Mouse (Mus musculus) induced T-regulatory cell, adult 2 months (primary cell): ENCODE data around the gene Prss38.

Experiments used
- DNase-seq: peaks from one replicate; pipeline ENCODE4 v3.0.0-alpha.2; 2012; ENCODE audit warnings: low read depth

Gene Prss38

DNA sequence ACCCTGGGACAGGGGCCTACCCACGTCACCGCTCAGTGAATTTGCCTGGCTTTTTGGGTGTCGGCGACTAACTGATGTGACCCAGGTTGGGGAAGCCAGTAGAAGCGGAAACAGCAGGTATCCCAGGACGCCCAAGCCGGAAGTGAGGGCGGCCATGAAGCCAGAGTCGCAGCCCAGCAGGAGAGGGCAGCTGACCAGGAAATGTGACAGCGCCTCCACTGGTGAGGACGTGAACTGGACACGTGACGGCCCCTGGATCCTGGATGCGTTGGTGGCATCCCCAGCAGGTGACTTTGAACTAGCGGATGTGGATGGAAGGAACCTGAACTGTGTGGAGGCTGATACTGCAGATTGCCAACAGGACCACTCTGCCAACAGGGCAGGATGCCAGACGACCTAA, at the start of gene Prss38:
Prss38 (minus strand) TSS at position 183 of the 400 bp plus-strand sequence.
- no peak for DNase-seq

DNA sequence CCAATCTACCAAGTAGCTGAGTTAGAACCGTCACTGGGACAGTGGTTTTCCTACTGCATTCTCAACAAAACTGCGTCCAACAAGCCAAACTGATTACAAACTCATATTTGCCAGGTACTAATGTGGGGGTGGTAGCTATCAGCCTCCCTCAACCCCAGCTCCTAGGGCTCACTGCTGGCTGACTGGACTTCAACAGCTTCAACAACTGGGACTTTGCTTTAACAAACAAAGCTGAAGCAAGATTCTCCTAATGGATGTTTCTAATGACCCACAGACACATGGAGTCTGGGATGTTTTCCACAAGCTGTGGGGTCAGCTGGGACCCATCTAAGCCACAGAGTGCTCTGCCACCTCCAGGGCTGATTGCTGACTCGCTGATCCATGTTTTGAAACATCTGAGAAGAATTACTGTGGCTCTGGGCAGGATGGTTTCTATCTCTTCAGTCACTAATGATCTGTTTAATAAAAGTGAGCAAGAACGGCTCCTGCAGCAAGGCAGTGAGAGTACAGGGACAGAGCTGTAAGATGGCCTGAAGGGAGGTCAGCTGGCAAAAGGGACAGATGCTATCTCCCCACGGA, 47.6 kb upstream of the Prss38 start:
- DNase-seq, result no peak

DNA sequence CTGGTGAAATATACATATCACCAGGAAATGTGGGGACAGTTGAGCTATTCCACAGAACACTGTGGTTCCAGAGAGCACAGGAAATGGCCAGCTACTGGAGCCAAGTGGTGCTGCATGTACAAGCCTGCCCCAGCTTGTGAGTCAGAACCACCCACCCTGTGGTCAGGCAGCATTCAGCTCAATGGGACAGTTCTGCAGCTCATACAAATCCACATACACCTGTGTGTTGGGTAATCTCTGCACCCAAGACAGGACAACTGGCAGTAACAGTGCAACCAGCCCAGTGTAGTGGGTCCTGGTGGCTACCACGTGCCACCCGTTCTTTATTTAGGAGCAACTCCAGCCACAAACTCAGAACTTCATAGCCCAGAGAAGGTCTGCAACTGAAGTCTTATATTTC, 46.5 kb upstream of the Prss38 start:
- DNase-seq, result no peak

DNA sequence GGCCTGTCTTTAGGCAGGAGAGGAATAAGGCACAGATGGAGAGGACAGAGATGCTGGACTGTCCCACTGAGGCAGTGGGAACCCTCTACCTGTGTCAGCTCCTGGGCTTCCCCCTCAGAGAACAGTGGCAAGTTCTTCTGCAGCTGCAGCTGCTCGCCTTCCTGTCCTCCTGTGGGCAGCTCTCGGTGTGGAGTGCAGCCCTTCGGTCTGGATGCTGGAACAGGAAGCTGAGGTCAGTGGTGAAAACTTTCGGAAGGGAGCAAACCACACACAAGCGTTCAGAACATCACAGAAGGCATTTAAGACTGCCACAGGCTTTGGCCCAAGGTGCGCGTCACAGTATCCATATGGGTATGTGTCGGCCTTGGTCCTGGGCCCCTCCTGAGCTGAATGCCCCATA, 46.0 kb upstream of the Prss38 start:
- peak; percentile 45 for DNase-seq

DNA sequence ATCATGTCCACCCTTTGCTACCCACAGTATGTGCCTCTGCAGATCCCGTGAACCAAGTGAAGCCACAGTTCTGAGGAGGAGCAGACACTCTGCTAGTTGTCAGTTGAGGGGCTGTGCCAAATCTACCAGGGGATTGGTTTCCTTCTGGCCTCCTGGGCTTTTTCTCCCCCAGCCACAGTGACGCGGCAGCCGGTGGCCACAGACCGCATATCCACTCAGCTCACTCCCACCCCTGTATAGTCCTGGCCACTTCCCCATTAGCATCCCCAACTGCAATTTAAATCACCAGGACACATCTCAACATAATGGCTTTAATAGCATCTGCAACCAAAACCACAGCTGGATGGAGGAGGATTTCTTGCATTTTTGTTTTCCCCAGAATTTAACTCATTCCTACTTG, 43.3 kb upstream of the Prss38 start:
- no peak for DNase-seq

DNA sequence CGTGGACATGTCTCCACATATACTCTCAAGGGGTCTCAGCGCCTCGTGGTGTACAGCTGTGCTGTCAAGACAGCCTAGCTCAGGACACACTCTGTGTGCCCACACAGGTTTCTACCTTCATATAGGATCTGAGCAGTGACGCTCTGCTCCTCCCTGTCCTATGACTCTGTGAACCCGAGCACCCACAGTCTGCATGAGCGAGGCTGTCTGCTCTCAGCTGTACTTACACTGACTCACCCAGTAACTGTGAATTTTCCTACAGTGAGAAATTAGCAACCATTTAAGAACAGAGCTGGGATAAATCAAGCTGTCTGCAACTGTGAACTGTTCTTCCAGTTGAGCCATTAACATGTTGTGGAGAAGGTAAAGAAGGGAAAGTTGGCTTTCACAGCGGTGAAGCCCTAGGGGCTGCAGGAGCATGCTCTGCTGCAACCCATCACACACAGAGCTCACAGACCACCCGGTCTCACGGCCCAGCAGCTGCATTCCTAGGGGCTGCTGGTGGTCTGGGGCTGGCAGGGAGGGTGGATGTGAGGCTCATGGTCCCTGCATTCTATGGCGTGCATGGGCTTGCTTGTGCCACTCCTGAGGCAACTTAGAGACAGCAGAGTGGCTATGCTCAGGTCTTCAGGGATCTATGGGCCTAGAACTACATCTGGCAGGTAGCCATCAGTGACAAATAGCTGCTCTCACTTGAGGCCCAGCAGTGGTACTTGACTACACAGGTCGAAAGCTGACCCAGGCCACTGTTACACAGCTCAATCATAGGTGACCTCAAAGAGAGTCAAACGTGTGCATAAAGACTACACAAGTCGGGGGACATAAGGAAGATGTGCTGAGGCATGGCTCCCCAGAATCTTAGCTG, 37.8 kb upstream of the Prss38 start:
- DNase-seq, result no peak

DNA sequence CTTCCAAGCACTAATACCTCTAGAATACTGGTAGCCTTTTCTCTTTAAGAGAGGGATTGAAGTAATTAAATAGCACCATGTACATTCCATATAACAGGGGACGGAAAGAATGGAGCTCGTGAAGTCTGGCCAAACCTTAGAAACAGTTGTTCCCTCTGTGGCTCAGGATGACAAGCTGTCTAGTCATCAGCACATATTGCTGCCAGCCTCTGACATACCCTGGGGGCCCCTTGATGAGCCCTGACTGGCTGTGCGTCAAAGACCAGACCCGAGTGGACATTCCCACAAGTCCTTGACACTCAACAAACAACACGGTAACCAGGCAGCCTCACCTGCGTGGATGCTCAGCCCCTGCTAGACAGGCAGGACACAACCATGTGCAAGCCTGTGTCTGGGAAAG, 36.6 kb upstream of the Prss38 start:
- DNase-seq, result no peak

DNA sequence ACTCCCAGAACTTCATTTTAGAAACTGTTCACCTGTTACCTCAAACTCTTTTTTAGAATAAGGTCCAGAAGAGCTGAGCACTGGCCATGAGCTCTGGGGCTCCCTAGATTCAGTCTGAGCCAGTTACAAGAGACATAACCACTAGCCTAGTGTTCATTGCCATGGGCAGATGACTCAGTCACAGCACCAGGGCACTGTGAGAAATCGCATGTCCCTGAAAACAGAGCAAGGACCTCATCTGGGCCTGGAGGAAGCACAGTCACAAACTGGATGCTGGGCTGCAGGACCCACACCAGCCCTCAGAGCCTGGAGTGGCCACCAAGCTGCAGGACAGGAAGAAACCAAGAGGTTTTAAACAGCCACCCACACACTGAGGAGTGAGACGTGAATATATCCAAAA, 35.4 kb upstream of the Prss38 start:
- DNase-seq, result no peak

DNA sequence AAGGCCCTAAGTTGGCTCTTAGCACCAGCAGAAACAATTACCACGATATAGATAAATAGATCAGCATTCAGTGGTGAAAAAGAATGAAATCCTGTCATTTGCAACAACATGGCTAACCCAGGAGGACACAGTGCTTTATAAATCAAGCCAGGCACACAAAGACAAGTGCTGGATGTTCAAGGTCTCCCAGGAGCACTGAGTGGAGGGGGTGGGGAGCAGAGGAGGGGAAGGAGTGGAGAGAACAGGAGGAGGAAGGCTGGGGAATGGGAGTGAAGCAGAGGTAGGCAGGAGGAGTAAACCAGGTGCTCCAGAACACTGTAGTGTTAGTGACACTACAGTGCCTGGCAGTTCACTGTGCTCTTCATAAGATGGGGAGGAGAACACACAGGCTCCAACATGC, 30.3 kb upstream of the Prss38 start:
- DNase-seq, result no peak

DNA sequence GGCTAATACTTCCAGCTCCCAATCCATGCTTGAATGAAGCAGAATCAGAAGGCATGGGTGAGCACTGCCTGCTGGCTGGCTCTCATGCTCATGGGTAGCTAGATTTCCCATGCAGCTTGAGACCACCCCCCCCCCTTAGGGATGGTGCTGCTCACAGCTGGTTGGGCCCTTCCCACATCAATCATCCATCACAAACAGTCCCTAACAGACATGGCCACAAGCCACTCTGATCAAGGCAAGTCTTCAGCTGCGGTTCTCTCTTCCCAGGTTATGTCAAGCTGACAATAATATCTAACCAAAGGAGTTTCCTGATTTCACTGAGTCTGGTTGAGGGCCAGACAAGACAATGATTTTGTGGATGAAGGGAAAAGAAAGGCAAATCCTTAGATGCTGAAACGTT, 25.4 kb upstream of the Prss38 start:
- no peak for DNase-seq

DNA sequence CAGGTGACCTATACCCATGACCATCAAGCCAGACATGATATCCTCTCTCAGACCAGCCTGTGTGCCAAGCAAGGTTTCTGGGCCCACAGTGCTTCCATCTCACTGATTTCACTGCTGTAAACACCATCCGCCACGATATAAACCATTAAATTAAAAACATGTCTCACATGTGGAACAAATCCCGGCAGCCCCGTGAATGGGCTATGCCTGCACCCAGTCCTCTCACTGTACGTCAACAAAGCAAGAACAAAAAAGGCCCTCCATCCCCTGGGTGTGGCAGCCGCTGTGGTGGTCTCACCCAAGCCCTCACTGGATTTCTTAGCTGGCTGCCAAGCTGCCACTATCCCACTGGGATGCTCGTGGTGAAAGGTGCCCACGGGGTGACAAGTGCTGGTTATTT, 24.4 kb upstream of the Prss38 start:
- no peak for DNase-seq

DNA sequence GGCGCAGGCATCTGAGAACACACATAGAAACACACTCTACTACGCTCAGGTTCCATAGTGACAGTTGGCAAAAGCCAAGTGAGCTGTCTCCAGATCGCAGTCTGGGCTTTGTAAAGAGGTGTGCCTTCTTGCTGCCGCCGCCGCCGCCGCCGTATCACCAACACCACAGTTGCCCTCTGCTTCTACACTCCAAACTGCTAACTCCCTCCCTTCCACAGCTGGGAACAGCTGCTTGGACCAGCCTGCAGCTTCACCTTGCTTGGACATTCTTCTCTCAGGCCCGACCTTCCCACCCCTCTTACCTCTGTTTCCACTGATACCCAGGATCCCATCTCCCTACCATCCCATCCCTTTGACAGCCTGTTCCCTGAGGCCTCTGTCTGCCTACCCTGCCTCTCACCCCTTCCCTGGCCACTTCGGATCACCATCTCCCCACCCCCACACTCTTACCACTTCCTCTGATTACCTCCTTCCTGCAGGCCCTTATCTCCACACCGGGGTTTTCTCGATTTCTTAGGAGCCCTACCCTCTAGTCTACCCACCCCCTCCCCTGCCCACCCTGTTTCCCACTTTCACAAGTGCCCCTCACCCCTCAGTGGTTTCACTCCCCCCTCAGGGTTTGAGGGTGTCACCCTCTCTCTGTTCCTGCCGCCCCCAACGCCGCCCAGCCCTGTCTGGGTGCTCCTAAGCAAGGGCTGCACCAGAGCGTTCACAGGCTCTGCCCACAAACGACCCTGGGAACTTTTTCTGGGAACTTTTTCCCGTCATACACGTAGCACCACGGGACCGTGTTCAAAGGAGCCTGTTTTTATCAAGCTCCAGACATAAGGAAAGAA, 22.3 kb upstream of the Prss38 start:
- peak; percentile 66 for DNase-seq

DNA sequence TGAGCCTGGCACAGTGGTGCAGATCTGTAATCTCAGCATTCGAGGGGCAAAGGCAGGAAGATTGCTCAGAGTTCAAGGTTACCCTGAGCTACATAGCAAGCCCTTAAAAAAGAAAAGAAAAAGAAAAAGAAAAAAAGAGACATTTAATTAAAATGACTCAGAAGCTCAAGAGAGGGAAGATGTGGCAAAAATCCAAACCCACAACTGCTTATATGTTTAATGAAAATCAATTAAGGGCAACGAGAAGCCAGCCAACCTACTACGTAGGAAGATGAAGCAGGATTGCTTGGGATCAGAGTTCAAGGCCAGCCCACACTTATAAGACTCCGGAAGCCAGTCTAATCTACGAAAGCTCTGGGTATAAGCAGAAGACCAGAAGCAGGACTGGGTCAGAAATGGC, 19.0 kb upstream of the Prss38 start:
- DNase-seq, result no peak

DNA sequence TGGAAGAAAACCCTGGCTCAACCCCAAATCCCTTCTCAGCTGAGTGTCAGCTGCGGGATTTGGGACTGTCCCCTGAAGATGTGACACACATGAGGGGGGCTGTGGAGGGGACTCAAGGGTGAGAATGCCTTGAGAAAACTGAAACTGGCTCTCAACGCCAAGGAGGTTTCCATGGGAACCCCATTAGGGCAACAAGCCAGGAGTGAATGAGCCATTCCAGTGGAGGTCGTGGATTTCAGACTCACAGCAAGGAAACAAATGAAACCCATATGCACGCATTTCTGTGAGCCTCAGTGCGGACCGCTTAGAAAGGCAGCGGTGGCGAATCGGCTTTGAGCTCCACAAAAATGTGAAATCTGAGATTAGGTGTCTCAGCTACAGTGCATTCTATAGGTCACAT, 18.1 kb upstream of the Prss38 start:
- no peak for DNase-seq

DNA sequence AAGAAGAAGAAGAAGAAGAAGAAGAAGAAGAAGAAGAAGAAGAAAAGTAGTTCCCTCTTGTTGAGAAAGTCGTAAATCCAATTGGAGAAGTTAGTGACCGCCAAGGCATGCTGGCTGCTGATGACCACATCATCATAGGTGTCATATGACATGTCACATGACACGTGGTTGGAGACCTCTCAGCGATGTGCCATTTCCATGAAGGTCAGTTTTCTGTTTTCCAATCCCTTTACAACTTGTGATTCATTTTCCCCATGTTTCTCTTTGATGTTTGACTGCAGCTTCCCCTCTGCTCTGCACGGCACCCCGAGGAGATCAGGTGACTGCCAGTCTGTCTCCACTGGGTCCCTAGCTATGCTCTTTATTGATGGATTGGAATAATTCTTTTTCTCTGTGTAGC, 16.8 kb upstream of the Prss38 start:
- DNase-seq, result no peak

DNA sequence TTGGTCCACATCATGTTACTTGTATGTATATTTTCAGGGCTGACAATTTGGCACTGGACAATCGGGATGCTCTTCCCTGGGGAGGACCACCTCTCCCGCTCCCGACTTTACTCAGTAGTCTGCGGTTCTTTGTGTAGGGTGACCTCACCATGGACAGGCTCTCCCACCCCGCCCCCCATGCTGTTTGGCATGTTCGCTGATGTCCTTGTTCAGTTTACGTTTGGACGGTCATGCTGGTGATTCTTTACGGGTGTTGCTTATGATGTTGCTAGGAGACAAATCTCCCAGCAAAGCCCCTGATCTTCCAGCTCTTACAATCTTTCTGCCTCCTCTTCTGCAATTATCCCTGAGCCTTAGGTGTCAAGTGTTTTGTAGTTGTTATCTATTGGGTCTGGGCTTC, 15.0 kb upstream of the Prss38 start:
- no peak for DNase-seq

DNA sequence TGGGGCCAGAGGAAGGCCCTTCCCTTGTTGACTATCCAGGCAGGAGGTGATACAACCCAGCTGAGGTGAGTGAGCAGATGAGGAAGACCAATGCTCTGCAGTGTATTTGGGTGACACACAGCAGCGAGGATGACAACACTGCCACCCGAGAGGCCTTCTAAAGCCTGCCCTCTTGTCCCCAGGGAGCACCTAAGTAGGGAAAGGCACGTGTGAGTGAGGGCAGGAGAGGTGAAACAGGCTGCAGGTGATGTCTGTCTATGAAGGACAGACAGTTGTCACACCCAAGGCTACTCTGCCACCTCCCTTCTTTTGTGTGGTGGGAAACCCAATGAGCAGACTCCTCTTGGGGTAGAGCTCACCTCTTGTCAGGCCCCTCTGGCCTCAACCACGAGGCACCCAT, 14.2 kb upstream of the Prss38 start:
- no peak for DNase-seq

DNA sequence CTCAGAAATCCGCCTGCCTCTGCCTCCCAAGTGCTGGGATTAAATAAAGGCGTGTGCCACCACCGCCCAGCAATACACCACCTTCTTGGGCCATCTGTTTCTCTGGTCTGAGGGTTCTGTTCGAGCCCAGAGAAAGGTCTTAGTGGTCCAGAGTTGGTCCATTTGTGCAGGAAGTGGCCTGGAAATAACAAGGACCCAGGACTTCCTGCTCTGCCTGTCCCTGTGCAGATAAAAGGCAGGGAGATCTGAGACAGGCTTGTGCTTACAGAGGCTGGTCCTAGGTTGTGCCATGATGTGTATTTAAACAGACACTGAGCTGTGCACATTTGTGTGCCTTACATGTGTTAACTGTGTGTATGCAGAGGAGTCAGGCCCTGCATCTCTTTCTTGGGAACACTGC, 13.3 kb upstream of the Prss38 start:
- no peak for DNase-seq

DNA sequence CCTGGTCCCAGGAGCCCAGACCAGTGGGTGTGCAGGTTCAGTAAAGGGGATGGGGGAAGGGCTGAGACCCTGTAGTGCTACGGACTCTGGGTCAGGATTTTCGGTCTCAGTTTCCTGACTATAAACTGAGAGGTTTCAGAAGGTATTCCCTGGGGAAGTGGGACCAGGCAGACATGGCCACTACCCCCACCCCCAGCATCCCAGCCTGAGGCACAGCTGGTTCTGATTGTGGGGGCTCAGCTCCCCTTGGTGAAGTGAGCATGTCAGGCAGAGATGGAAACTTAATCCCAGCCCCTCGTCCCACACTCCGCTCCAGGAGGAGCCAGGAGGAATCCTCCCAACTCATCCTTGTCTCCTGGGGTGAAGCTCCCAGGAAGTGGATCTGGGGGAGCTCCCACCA, 12.0 kb upstream of the Prss38 start:
- no peak for DNase-seq

DNA sequence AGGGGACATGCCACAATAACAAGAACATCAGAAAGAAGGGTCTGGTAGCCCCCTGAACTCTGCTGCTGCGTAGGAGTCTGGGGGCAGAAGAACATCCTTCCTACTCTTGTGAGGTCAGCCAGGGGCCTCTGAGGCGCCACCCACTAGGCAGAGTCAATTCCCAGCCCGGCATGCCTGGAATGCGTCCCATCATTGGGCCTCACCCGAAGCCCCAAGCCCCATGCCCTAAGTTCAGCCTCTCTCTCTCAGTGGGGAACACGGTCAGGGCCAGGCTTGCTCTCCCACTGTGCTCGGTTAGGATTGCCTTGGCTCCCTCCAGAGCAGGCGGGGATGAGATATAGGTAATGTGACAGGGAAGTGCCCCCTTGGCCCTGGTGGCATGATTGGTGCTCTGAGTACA, 9.7 kb upstream of the Prss38 start:
- no peak for DNase-seq

DNA sequence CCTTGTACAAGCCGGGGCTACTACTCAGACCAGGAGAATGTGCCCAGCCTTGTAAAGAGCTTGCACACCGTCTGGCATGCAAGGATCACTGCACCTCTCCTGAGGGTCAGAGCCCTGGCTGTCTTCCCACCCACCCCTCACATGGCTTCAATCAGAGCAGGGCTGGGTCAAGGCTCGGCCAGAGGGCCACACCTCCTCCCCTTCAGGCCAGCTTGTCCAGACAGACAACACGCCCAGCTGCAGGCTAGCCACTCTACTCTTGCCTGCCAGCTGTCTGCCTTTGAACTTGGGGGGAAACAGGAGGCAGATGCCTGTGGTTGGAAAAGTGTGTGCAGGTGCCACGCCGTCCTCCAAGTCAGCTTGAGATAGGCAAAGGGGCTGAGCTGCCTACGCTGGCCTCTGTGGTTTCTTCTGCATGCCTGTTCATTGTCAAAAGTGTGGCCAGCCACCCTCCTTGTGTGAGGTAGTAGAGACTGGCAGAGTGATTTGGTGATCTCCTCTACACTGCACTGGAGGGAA, 9.0 kb upstream of the Prss38 start:
- no peak for DNase-seq

DNA sequence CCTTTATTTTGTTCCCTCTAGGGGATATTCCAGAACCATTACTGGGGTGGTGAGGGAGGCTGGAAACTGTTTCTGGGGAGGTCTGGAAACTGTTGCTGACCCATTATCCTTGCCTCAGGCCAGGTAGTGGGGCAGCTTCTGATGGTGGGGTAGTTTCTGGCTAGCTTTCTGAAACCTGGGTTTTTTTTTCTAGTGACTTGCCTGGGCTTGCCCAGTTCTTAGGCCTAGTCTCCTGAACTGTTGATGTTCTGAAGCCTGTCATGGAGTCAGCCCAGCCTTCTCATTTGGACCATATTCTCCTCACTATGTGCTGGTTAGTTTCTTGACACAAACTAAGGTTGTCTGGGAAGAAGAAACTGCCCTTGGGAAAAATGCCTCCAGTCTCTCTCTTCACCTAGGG, 4.1 kb upstream of the Prss38 start:
- no peak for DNase-seq

DNA sequence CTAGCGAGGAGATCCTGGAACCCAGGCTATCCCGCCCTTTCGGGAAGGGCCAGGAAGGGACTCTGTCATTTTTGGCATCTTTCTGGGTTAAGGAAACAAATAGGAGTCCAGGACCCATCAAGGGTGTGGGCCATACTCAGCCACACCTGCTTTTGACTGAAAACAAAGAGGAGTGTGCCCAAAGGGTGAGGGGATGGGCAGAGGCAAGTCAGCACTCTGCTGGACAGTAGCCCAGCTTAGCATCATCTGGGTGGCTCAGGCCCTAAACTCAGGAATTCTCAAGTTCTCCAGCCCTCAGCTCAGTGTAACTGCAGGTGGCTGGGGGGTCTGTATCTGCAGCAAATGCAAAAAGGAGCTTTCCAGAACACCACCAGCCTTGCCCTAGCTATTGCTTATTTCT, 2.5 kb upstream of the Prss38 start:
- no peak for DNase-seq
